Mouse (Mus musculus): ENCODE results near the gene Clrn1. TPM values are rescaled to one million over a fixed set of nuclear protein-coding genes. Genes with fewer than 3 reads are reported as not detected.

The Clrn1 gene
- total and polyA plus RNA-seq, 3 experiments, result not detected

GRCm38 (mm10) chr3:58843415-58843814 is 41.7 kb downstream of the Clrn1 start:
- Histone ChIP-seq H3K9ac (ENCODE audit: insufficient read depth, low read depth) (no peak overlapping the region), H3K9me3 (replicated peaks; ENCODE audit: low read length) (no peaks in the 10 kb centered on the region), H3K4me2 (ENCODE audit: insufficient read depth, low read depth, poor library complexity, severe bottlenecking) (no peak overlapping the region), H3K4me1 (ENCODE audit: control insufficient read depth in 1 of 2, insufficient read depth in 2 of 2) (peaks cover 0 to 4% of the 10 kb centered on the region in 2 experiments; a peak in 2 of 4 replicates), H3K79me2 (replicated peaks; ENCODE audit: control insufficient read depth, extremely low read depth, insufficient read depth, poor library complexity, severe bottlenecking) (no peaks in the 10 kb centered on the region), H3K27me3 (replicated peaks) (no peaks in the 10 kb centered on the region), H3K27ac (ENCODE audit: insufficient read depth, low read depth) (no peak overlapping the region), H3K4me3 (replicated peaks in 1 of 3; ENCODE audit: low read depth in 2 of 3, low read length in 2 of 3, poor library complexity in 1 of 3) (no peak overlapping the region), H3K36me3 (replicated peaks in 1 of 2; ENCODE audit: control insufficient read depth in 1 of 2, insufficient read depth in 1 of 2, low read length in 1 of 2) (no peaks in the 10 kb centered on the region)
- TF ChIP-seq SMC3 (IDR thresholded peaks at IDR 0.05; ENCODE audit: low read depth, low read length) (peak; percentile 77), CTCF (conservative IDR thresholded peaks at IDR 0.05 in 1 of 2, IDR thresholded peaks at IDR 0.05 in 1 of 2; ENCODE audit: low read depth in 2 of 2, low read length in 2 of 2) (peak; percentile 57 to 84), MAFK (IDR thresholded peaks at IDR 0.05; ENCODE audit: insufficient replicate concordance, low read length) (no peak), ELF1 (IDR thresholded peaks at IDR 0.05; ENCODE audit: low read depth, low read length) (no peak), MYC (IDR thresholded peaks at IDR 0.05; ENCODE audit: low read depth, low read length) (peak; percentile 55; the same call in 1 of the 2 replicates), CHD1 (IDR thresholded peaks at IDR 0.05; ENCODE audit: low read depth, low read length) (no peak), RAD21 (IDR thresholded peaks at IDR 0.05; ENCODE audit: low read depth, low read length) (peak; percentile 79), ZMIZ1 (IDR thresholded peaks at IDR 0.05; ENCODE audit: low read depth, low read length) (no peak)
- peak; percentile 62 for DNase-seq (ENCODE audit: extremely low read depth)
- dilution Hi-C loops (cut with MboI; ENCODE audit: extremely low pct_ligation_motif_present, extremely low pct_unique_long_range_greater_than_20kb, low sequenced_read_pairs), result no loop called here
- in situ Hi-C loops (cut with MboI; ENCODE audit: low pct_ligation_motif_present, low pct_unique_long_range_greater_than_20kb, low sequenced_read_pairs), result no loop called here

- Histone ChIP-seq H3K79me2 (replicated peaks; ENCODE audit: control insufficient read depth, extremely low read depth, insufficient read depth, poor library complexity, severe bottlenecking) (no peaks in the 10 kb centered on the region), H3K4me2 (ENCODE audit: insufficient read depth, low read depth, poor library complexity, severe bottlenecking) (no peak overlapping the region), H3K36me3 (replicated peaks in 1 of 2; ENCODE audit: control insufficient read depth in 1 of 2, insufficient read depth in 1 of 2, low read length in 1 of 2) (no peaks in the 10 kb centered on the region), H3K9ac (ENCODE audit: insufficient read depth, low read depth) (no peak overlapping the region), H3K4me1 (ENCODE audit: control insufficient read depth in 1 of 2, insufficient read depth in 2 of 2) (no peaks in the 10 kb centered on the region; a peak in 1 of 4 replicates), H3K4me3 (replicated peaks in 1 of 3; ENCODE audit: low read depth in 2 of 3, low read length in 2 of 3, poor library complexity in 1 of 3) (no peak overlapping the region), H3K9me3 (replicated peaks; ENCODE audit: low read length) (no peaks in the 10 kb centered on the region), H3K27ac (ENCODE audit: insufficient read depth, low read depth) (no peak overlapping the region), H3K27me3 (replicated peaks) (no peaks in the 10 kb centered on the region)
- TF ChIP-seq MAZ (IDR thresholded peaks at IDR 0.05; ENCODE audit: low read depth, low read length) (no peak), NRF1 (IDR thresholded peaks at IDR 0.05; ENCODE audit: low read depth, low read length) (no peak), CHD2 (IDR thresholded peaks at IDR 0.05; ENCODE audit: low read length) (no peak), ZNF384 (IDR thresholded peaks at IDR 0.05; ENCODE audit: low read depth, low read length) (no peak)
- dilution Hi-C loops (cut with MboI; ENCODE audit: extremely low pct_ligation_motif_present, extremely low pct_unique_long_range_greater_than_20kb, low sequenced_read_pairs), result no loop called here
- DNase-seq (ENCODE audit: extremely low read depth), result no peak
- in situ Hi-C loops (cut with MboI; ENCODE audit: low pct_ligation_motif_present, low pct_unique_long_range_greater_than_20kb, low sequenced_read_pairs), result no loop called here
Observed at GRCm38 (mm10) chr3:58833442-58834160, 51.5 kb downstream of the Clrn1 start.

GRCm38 (mm10) chr3:58832888-58833287 is 52.3 kb downstream of the Clrn1 start:
- Histone ChIP-seq H3K9me3 (replicated peaks; ENCODE audit: low read length) (no peaks in the 10 kb centered on the region), H3K79me2 (replicated peaks; ENCODE audit: control insufficient read depth, extremely low read depth, insufficient read depth, poor library complexity, severe bottlenecking) (no peaks in the 10 kb centered on the region), H3K27ac (ENCODE audit: insufficient read depth, low read depth) (no peak overlapping the region), H3K9ac (ENCODE audit: insufficient read depth, low read depth) (no peak overlapping the region), H3K4me3 (replicated peaks in 1 of 3; ENCODE audit: low read depth in 2 of 3, low read length in 2 of 3, poor library complexity in 1 of 3) (no peak overlapping the region), H3K27me3 (replicated peaks) (no peaks in the 10 kb centered on the region), H3K36me3 (replicated peaks in 1 of 2; ENCODE audit: control insufficient read depth in 1 of 2, insufficient read depth in 1 of 2, low read length in 1 of 2) (no peaks in the 10 kb centered on the region), H3K4me1 (ENCODE audit: control insufficient read depth in 1 of 2, insufficient read depth in 2 of 2) (no peaks in the 10 kb centered on the region; a peak in 1 of 4 replicates), H3K4me2 (ENCODE audit: insufficient read depth, low read depth, poor library complexity, severe bottlenecking) (no peak overlapping the region)
- DNase-seq (ENCODE audit: extremely low read depth), result no peak
- dilution Hi-C loops (cut with MboI; ENCODE audit: extremely low pct_ligation_motif_present, extremely low pct_unique_long_range_greater_than_20kb, low sequenced_read_pairs) (no loop called here), in situ Hi-C loops (cut with MboI; ENCODE audit: low pct_ligation_motif_present, low pct_unique_long_range_greater_than_20kb, low sequenced_read_pairs) (no loop called here)
- TF ChIP-seq HCFC1 (IDR thresholded peaks at IDR 0.05; ENCODE audit: low read depth, low read length) (no peak), MAX (IDR thresholded peaks at IDR 0.05; ENCODE audit: low read length) (no peak), RCOR1 (conservative IDR thresholded peaks at IDR 0.05; ENCODE audit: low read depth, low read length) (no peak), TBP (conservative IDR thresholded peaks at IDR 0.05; ENCODE audit: low read depth, low read length) (no peak), CTCF (conservative IDR thresholded peaks at IDR 0.05 in 1 of 2, IDR thresholded peaks at IDR 0.05 in 1 of 2; ENCODE audit: low read depth in 2 of 2, low read length in 2 of 2) (no peak), USF2 (conservative IDR thresholded peaks at IDR 0.05; ENCODE audit: low read depth, low read length) (no peak), UBTF (IDR thresholded peaks at IDR 0.05; ENCODE audit: low read depth, low read length) (no peak), ELF1 (IDR thresholded peaks at IDR 0.05; ENCODE audit: low read depth, low read length) (no peak), TCF12 (IDR thresholded peaks at IDR 0.05; ENCODE audit: low read depth, low read length) (no peak), PAX5 (IDR thresholded peaks at IDR 0.05; ENCODE audit: low read length) (no peak), BHLHE40 (IDR thresholded peaks at IDR 0.05; ENCODE audit: low read depth, low read length) (no peak), EP300 (IDR thresholded peaks at IDR 0.05; ENCODE audit: low read length) (no peak), IRF4 (IDR thresholded peaks at IDR 0.05; ENCODE audit: low read depth, low read length) (no peak), ZNF384 (IDR thresholded peaks at IDR 0.05; ENCODE audit: low read depth, low read length) (no peak), MAZ (IDR thresholded peaks at IDR 0.05; ENCODE audit: low read depth, low read length) (no peak), ZKSCAN1 (IDR thresholded peaks at IDR 0.05; ENCODE audit: borderline replicate concordance, low read depth, low read length) (no peak), MYC (IDR thresholded peaks at IDR 0.05; ENCODE audit: low read depth, low read length) (no peak), NELFE (IDR thresholded peaks at IDR 0.05; ENCODE audit: low read depth, low read length) (no peak)
